Mouse (Mus musculus) layer of hippocampus, adult 8-10 months (tissue): ENCODE measurements around the gene Ranbp10. TPM values are rescaled to one million over a fixed set of nuclear protein-coding genes. Genes with fewer than 3 reads are reported as not detected.
A peak's percentile ranks its signal among the peaks of the same experiment; 100 is the strongest.

Experiments
- DNase-seq, 2 experiments: peaks; one replicate each; pipeline ENCODE4 v3.0.0; 2022; ENCODE audit warnings: low spot score in 2 of 2
- total RNA-seq, 4 experiments: library from RNA; stranded (reverse); gene quantifications; 2 replicates each; pipeline ENCODE4 v1.2.4; 2022

The Ranbp10 gene
- total RNA-seq, 4 experiments from 2014 or later: 24.0 to 28.4 (median 26.2) TPM

- DNase-seq: no peak
Observed at GRCm38 (mm10) chr8:105789626-105790025, 37.5 kb downstream of the Ranbp10 start.

GRCm38 (mm10) chr8:105788927-105789326 is 38.2 kb downstream of the Ranbp10 start:
- DNase-seq: no peak

GRCm38 (mm10) chr8:105788241-105788640 is 38.9 kb downstream of the Ranbp10 start:
- DNase-seq: no peak

- no peak for DNase-seq
Observed at GRCm38 (mm10) chr8:105780298-105780697, 46.9 kb downstream of the Ranbp10 start.

GRCm38 (mm10) chr8:105777833-105778232 is 49.3 kb downstream of the Ranbp10 start:
- no peak for DNase-seq

- no peak for DNase-seq
Observed at GRCm38 (mm10) chr8:105774498-105774897, 52.7 kb downstream of the Ranbp10 start.

GRCm38 (mm10) chr8:105773441-105773861 is 53.7 kb downstream of the Ranbp10 start:
- no peak for DNase-seq

GRCm38 (mm10) chr8:105771398-105772175 is 55.6 kb downstream of the Ranbp10 start:
- DNase-seq: no peak

- no peak for DNase-seq
Observed at GRCm38 (mm10) chr8:105770609-105771008, 56.5 kb downstream of the Ranbp10 start.

- DNase-seq: no peak
Observed at GRCm38 (mm10) chr8:105768485-105769257, 58.5 kb downstream of the Ranbp10 start.

GRCm38 (mm10) chr8:105758277-105759108 is 68.7 kb downstream of the Ranbp10 start, which contains the start of gene Gfod2:
TSS of gene Gfod2 (minus strand) at chr8:105758664.
- peak; percentile 92 to 97 for DNase-seq

- no peak for DNase-seq
Observed at GRCm38 (mm10) chr8:105757796-105758276, 69.3 kb downstream of the Ranbp10 start.

- DNase-seq: no peak
Observed at GRCm38 (mm10) chr8:105754688-105755087, 72.5 kb downstream of the Ranbp10 start.

GRCm38 (mm10) chr8:105753916-105754315 is 73.2 kb downstream of the Ranbp10 start:
- DNase-seq: no peak

GRCm38 (mm10) chr8:105750606-105751005 is 76.5 kb downstream of the Ranbp10 start:
- DNase-seq: peak; percentile 37 to 47

- no peak for DNase-seq
Observed at GRCm38 (mm10) chr8:105743301-105743700, 83.8 kb downstream of the Ranbp10 start.

- no peak for DNase-seq
Observed at GRCm38 (mm10) chr8:105739216-105739615, 87.9 kb downstream of the Ranbp10 start.

- no peak for DNase-seq
Observed at GRCm38 (mm10) chr8:105732186-105732585, 95.0 kb downstream of the Ranbp10 start.

- DNase-seq: no peak
Observed at GRCm38 (mm10) chr8:105727397-105728124, 99.6 kb downstream of the Ranbp10 start.

- DNase-seq: no peak
Observed at GRCm38 (mm10) chr8:105725726-105726125, 101.4 kb downstream of the Ranbp10 start.

GRCm38 (mm10) chr8:105722861-105723260 is 104.3 kb downstream of the Ranbp10 start:
- DNase-seq: no peak
